Mouse (Mus musculus) bone marrow macrophage, adult 2 months (primary cell): Measurements from ENCODE around the gene Gpr88.

Source experiments
- CTCF ChIP-seq: IDR thresholded peaks from 2 replicates; pipeline ENCODE4 v1.5.1; 2012; ENCODE audit warnings: low read depth, mild to moderate bottlenecking, low read length, moderate library complexity
- POLR2A ChIP-seq: IDR thresholded peaks from 2 replicates; pipeline ENCODE4 v1.6.1; 2012; ENCODE audit warnings: mild to moderate bottlenecking, low read depth, low read length, borderline replicate concordance

DNA sequence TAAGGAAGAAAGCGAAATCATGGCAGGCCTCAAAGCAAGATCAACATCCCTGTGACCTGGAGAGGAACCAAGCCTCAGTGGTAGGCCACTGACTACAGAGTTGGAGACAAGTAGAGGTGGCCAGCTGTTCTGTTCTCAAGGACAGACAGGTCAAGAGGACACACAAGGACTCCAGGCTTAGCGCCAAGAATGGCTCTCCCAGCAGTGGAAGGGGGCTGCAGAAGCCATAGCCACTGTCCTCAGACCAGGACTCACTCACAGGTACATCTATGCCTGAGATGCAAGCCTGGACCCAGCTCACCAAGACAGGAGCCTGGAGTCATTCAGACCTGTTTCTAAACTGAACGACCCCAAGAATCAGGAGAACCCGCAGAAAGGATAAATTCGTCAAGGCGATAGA lies 28.4 kb upstream of the Gpr88 start:
- no peak for TF ChIP-seq POLR2A
- no peak for TF ChIP-seq CTCF
